8 mouse cellular contexts compared by ENCODE assay signal in the genomic region with DNA sequence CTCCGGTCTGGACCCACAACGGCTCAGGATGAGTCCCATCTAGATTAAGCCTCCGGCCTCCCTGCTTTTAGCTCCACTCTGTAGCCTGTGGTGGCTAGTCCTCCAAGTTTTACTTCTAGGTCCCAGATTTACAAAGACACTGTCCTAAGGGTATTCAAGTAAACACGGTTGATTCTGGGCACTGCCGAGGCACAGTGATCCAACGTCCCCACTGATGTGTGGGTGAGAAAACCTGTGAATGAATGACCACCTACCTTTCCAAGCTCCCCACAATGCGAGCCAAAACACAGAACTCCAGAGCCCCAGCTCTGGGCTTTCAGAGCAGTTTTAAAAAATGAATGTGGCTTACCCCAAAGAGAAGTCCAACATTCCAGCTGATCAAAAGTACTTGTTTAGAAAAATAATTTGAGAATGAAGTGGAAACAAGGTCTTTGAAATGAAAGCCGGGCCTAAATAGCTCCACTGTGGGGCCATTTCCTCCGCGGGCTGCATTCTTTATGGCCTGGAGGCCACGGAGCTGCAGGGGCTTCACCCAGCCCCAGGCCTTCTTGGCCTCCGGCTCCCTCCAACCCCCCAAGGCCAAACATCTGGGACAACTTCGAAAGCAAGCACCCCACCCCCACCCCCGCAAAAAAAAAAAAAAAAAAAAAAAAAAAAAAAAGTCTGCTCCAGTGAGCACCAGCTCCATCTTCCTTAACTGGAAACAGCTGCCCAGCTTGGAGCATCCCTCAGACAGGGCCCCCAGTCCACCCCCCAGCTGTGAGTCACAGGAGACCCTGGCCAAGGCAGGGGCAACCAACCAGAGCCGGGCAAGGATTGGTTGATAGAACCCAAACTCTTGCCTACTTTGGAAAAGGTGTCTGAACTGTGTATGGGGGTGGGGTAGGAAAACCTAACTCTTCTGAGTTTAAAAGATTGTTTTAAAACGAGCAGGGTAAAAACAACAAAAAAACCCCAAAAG. TPM values are rescaled to one million over a fixed set of nuclear protein-coding genes. Genes with fewer than 3 reads are reported as not detected.
A peak's percentile ranks its signal among the peaks of the same experiment; 100 is the strongest.
DNase-seq lines count a peak whose midpoint lies in the region; ATAC-seq and TF ChIP-seq lines count a peak whose summit lies in the region.

No protein-coding gene starts in this region.

- no peaks in the 10 kb centered on the region for H3K27me3 ChIP-seq in heart, embryonic 16.5 days (ENCODE audit: control insufficient read depth, insufficient read depth, low read length)
- H3K27me3 ChIP-seq in limb, embryonic 12.5 days, result no peaks in the 10 kb centered on the region
- peaks cover 6% of the 10 kb centered on the region; the same call in 1 of the 2 replicates for H3K27me3 ChIP-seq in midbrain, postnatal 0 days (ENCODE audit: insufficient read depth, low read length)

- H3K36me3 ChIP-seq in heart, embryonic 16.5 days (ENCODE audit: control insufficient read depth, insufficient read depth), result no peaks in the 10 kb centered on the region
- peaks cover 25% of the 10 kb centered on the region for H3K36me3 ChIP-seq in limb, embryonic 12.5 days
- no peaks in the 10 kb centered on the region for H3K36me3 ChIP-seq in midbrain, postnatal 0 days (ENCODE audit: insufficient read depth, low read length)

- ATAC-seq in heart, embryonic 16.5 days (replicated peaks; ENCODE audit: extremely low read depth, insufficient read depth, low FRiP score), result no peak
- peak; percentile 20; the same call in 1 of the 2 replicates for ATAC-seq in limb, embryonic 12.5 days (ENCODE audit: insufficient number of reproducible peaks, insufficient read depth, low FRiP score, low TSS enrichment, low read depth)
- no peak for ATAC-seq in midbrain, postnatal 0 days (ENCODE audit: low FRiP score)

- peak overlapping the region; percentile 86 for H3K27ac ChIP-seq in heart, embryonic 16.5 days (ENCODE audit: low read length)
- H3K27ac ChIP-seq in limb, embryonic 12.5 days, result peak overlapping the region; percentile 94
- H3K27ac ChIP-seq in midbrain, postnatal 0 days (ENCODE audit: low read depth, low read length), result peak overlapping the region; percentile 62

- DNase-seq in ovary, adult 18-20 months (ENCODE audit: low spot score), result peak; percentile 63
- no peak for DNase-seq in ovary, postnatal 10 days (ENCODE audit: low spot score)
- DNase-seq in embryo, embryonic 11 days, result peak; percentile 85
- no peak for DNase-seq in midbrain, postnatal 0 days (ENCODE audit: low spot score)
- peak; percentile 58 for DNase-seq in yolk sac, embryonic 10.5 days (ENCODE audit: low spot score)
- DNase-seq in cerebellum, adult 18-20 months, result no peak

- WGBS in heart, embryonic 16.5 days, result 36% methylated on average over 16 of the region's 16 CpGs
- WGBS in limb, embryonic 12.5 days, result 16% methylated on average over 16 of the region's 16 CpGs
- 36% methylated on average over 15 of the region's 16 CpGs for WGBS in midbrain, postnatal 0 days

- H3K4me1 ChIP-seq in heart, embryonic 16.5 days (ENCODE audit: control insufficient read depth, insufficient read depth, low read length), result peaks cover 33% of the 10 kb centered on the region
- peaks cover 49% of the 10 kb centered on the region for H3K4me1 ChIP-seq in limb, embryonic 12.5 days (replicated peaks)
- H3K4me1 ChIP-seq in midbrain, postnatal 0 days (ENCODE audit: insufficient read depth, low read length), result no peaks in the 10 kb centered on the region

- TF ChIP-seq CTCF in midbrain, postnatal 0 days (IDR thresholded peaks at IDR 0.05), result no peak

- H3K9ac ChIP-seq in heart, embryonic 16.5 days (ENCODE audit: low read length), result peak overlapping the region; percentile 67
- peak overlapping the region; percentile 67 for H3K9ac ChIP-seq in limb, embryonic 12.5 days (replicated peaks)
- H3K9ac ChIP-seq in midbrain, postnatal 0 days (replicated peaks; ENCODE audit: low read length, poor library complexity, severe bottlenecking), result no peak overlapping the region

- H3K4me3 ChIP-seq in heart, embryonic 16.5 days (ENCODE audit: low read length), result peak overlapping the region; percentile 40
- H3K4me3 ChIP-seq in limb, embryonic 12.5 days (replicated peaks), result peak overlapping the region; percentile 44
- 0 out of 2 replicates have a peak overlapping the region, but pooled peaks have one; percentile 17 for H3K4me3 ChIP-seq in midbrain, postnatal 0 days (ENCODE audit: low read depth, low read length)

- peak overlapping the region; percentile 66 for H3K4me2 ChIP-seq in heart, embryonic 16.5 days (ENCODE audit: low read depth, low read length)
- H3K4me2 ChIP-seq in limb, embryonic 12.5 days, result peak overlapping the region; percentile 73
- peak overlapping the region; percentile 30 for H3K4me2 ChIP-seq in midbrain, postnatal 0 days (ENCODE audit: low read depth, low read length, poor library complexity, severe bottlenecking)

- no peaks in the 10 kb centered on the region for H3K9me3 ChIP-seq in heart, embryonic 16.5 days (replicated peaks; ENCODE audit: control insufficient read depth, low read length)
- no peaks in the 10 kb centered on the region for H3K9me3 ChIP-seq in limb, embryonic 12.5 days
- H3K9me3 ChIP-seq in midbrain, postnatal 0 days (ENCODE audit: low read length), result no peaks in the 10 kb centered on the region

RNA-seq across cellular contexts. Expression of a gene that starts 5.2 kb away (rescaled TPM):
- polyA plus RNA-seq in heart, embryonic 16.5 days (2015; fragmentation: Nextera tagmentation; extraction: Ambion mirVana), result 5.9 and 7.7 TPM in 2 replicates
- polyA plus RNA-seq in limb, embryonic 12.5 days (2016; fragmentation: Nextera tagmentation; extraction: Ambion mirVana), result 27.9 and 32.7 TPM in 2 replicates
- total RNA-seq in midbrain, postnatal 0 days (2014; rRNA removed), result 12.9 and 17.7 TPM in 2 replicates
- polyA plus RNA-seq in midbrain, postnatal 0 days (2015; fragmentation: Nextera tagmentation; extraction: Ambion mirVana), result 5.1 and 5.9 TPM in 2 replicates

Comparison
In these comparisons a context has a peak if more than half of its experiments do, and no peak if none do; other contexts are left out.
1. DNase-seq: peak in ovary, adult 18-20 months (single experiment), embryo, embryonic 11 days (single experiment) and yolk sac, embryonic 10.5 days (single experiment); none in ovary, postnatal 10 days (single experiment), midbrain, postnatal 0 days (single experiment) and cerebellum, adult 18-20 months (0 of 2).
2. Peak in every context shown above with its lines, with median percentiles within 50 percentile points of each other: H3K27ac ChIP-seq, H3K4me2 ChIP-seq and H3K4me3 ChIP-seq.